Mouse (Mus musculus) CH12.LX (cell line): ENCODE results near the gene Ppp2r3d. TPM values are rescaled to one million over a fixed set of nuclear protein-coding genes. Genes with fewer than 3 reads are reported as not detected.

Experiments used
- DNase-seq: peaks from one replicate; pipeline ENCODE4 v3.0.0-alpha.2; 2013; ENCODE audit errors: extremely low read depth
- H3K27ac ChIP-seq: 2 replicates; pipeline ENCODE4 v1.5.1; 2012; ENCODE audit warnings: low read depth, mild to moderate bottlenecking, control low read depth, moderate library complexity; ENCODE audit not compliant: insufficient read depth
- H3K27me3 ChIP-seq: replicated peaks from 2 replicates; pipeline ENCODE3; 2012; ENCODE audit warnings: inconsistent platforms
- H3K36me3 ChIP-seq, 2 experiments: replicated peaks in 1 of 2; 2 replicates each; pipeline versions ENCODE3 to v1.6.1; 2012; ENCODE audit warnings: inconsistent platforms in 1 of 2, low read length in 1 of 2, mild to moderate bottlenecking in 1 of 2, mixed read lengths in 1 of 2, moderate library complexity in 1 of 2; ENCODE audit not compliant: control insufficient read depth in 1 of 2, insufficient read depth in 1 of 2
- H3K4me1 ChIP-seq, 2 experiments: 2 replicates each; pipeline ENCODE4 v1.6.1; 2012; ENCODE audit warnings: inconsistent platforms in 1 of 2, moderate library complexity in 1 of 2; ENCODE audit not compliant: insufficient read depth in 2 of 2, control insufficient read depth in 1 of 2
- H3K4me2 ChIP-seq: 2 replicates; pipeline ENCODE4 v1.6.1; 2012; ENCODE audit warnings: low read depth, mild to moderate bottlenecking, control low read depth; ENCODE audit not compliant: poor library complexity, insufficient read depth, severe bottlenecking
- H3K4me3 ChIP-seq, 3 experiments: fragments of 150-350 bp in 1 of 3; sonication (generic) in 1 of 3; replicated peaks in 1 of 3; 2 replicates each; pipeline versions ENCODE3 to v1.5.1; 2011 to 2012; ENCODE audit warnings: low read depth in 2 of 3, low read length in 2 of 3, mild to moderate bottlenecking in 2 of 3, moderate library complexity in 2 of 3, control low read depth in 1 of 3, improper control_type of control experiment in 1 of 3, inconsistent platforms in 1 of 3, mixed read lengths in 1 of 3; ENCODE audit not compliant: poor library complexity in 1 of 3
- H3K79me2 ChIP-seq: replicated peaks from 2 replicates; pipeline ENCODE4 v1.6.1; 2012; ENCODE audit warnings: mild to moderate bottlenecking, moderate library complexity; ENCODE audit not compliant: control insufficient read depth, poor library complexity, insufficient read depth, severe bottlenecking; ENCODE audit errors: extremely low read depth
- H3K9ac ChIP-seq: 2 replicates; pipeline ENCODE4 v1.6.1; 2012; ENCODE audit warnings: low read depth, mild to moderate bottlenecking, control low read depth, moderate library complexity; ENCODE audit not compliant: insufficient read depth
- H3K9me3 ChIP-seq: replicated peaks from 2 replicates; pipeline ENCODE3; 2012; ENCODE audit warnings: low read length, inconsistent platforms, mixed read lengths
- BHLHE40 ChIP-seq: IDR thresholded peaks from 2 replicates; pipeline ENCODE4 v1.6.1; 2011; ENCODE audit warnings: mild to moderate bottlenecking, low read depth, low read length, improper control_type of control experiment
- CHD1 ChIP-seq: IDR thresholded peaks from 2 replicates; pipeline ENCODE4 v1.6.1; 2012; ENCODE audit warnings: low read depth, low read length, improper control_type of control experiment, inconsistent platforms
- CTCF ChIP-seq, 2 experiments: IDR thresholded peaks in 1 of 2; conservative IDR thresholded peaks in 1 of 2; 2 replicates each; pipeline ENCODE4 v1.5.1; 2011 to 2012; ENCODE audit warnings: low read depth in 2 of 2, low read length in 2 of 2, improper control_type of control experiment in 1 of 2, inconsistent platforms in 1 of 2, mild to moderate bottlenecking in 1 of 2, moderate library complexity in 1 of 2
- ELF1 ChIP-seq: IDR thresholded peaks from 2 replicates; pipeline ENCODE4 v1.6.1; 2014; ENCODE audit warnings: low read depth, mild to moderate bottlenecking, inconsistent platforms, low read length, improper control_type of control experiment
- HCFC1 ChIP-seq: IDR thresholded peaks from 2 replicates; pipeline ENCODE4 v1.6.1; 2012; ENCODE audit warnings: low read depth, mild to moderate bottlenecking, inconsistent platforms, low read length, improper control_type of control experiment
- IRF4 ChIP-seq: IDR thresholded peaks from 2 replicates; pipeline ENCODE4 v1.6.1; 2014; ENCODE audit warnings: low read depth, mild to moderate bottlenecking, inconsistent platforms, low read length, improper control_type of control experiment
- JUN ChIP-seq: IDR thresholded peaks from 2 replicates; pipeline ENCODE4 v1.6.1; 2011; ENCODE audit warnings: low read depth, mild to moderate bottlenecking, low read length, improper control_type of control experiment, moderate library complexity; ENCODE audit not compliant: insufficient read depth
- JUND ChIP-seq: conservative IDR thresholded peaks from 2 replicates; pipeline ENCODE4 v1.6.1; 2011; ENCODE audit warnings: low read depth, low read length, improper control_type of control experiment
- KAT2A ChIP-seq: IDR thresholded peaks from 2 replicates; pipeline ENCODE4 v1.6.1; 2012; ENCODE audit warnings: low read length, improper control_type of control experiment, inconsistent platforms; ENCODE audit not compliant: insufficient replicate concordance
- NELFE ChIP-seq: IDR thresholded peaks from 2 replicates; pipeline ENCODE4 v1.6.1; 2011; ENCODE audit warnings: low read depth, low read length, improper control_type of control experiment
- NRF1 ChIP-seq: IDR thresholded peaks from 2 replicates; pipeline ENCODE4 v1.6.1; 2014; ENCODE audit warnings: low read depth, mild to moderate bottlenecking, inconsistent platforms, low read length, improper control_type of control experiment, moderate library complexity
- PAX5 ChIP-seq: IDR thresholded peaks from 2 replicates; pipeline ENCODE4 v1.6.1; 2012; ENCODE audit warnings: low read length, inconsistent platforms, mixed read lengths
- POLR2A ChIP-seq: IDR thresholded peaks from 2 replicates; pipeline ENCODE4 v1.6.1; 2011; ENCODE audit warnings: low read depth, mild to moderate bottlenecking, improper control_type of control experiment, low read length
- RCOR1 ChIP-seq: conservative IDR thresholded peaks from 2 replicates; pipeline ENCODE4 v1.6.1; 2012; ENCODE audit warnings: low read depth, mild to moderate bottlenecking, inconsistent platforms, low read length, improper control_type of control experiment
- SMC3 ChIP-seq: IDR thresholded peaks from 2 replicates; pipeline ENCODE4 v1.6.1; 2011; ENCODE audit warnings: low read depth, low read length, improper control_type of control experiment
- TCF12 ChIP-seq: IDR thresholded peaks from 2 replicates; pipeline ENCODE4 v1.6.1; 2014; ENCODE audit warnings: low read depth, mild to moderate bottlenecking, inconsistent platforms, low read length, improper control_type of control experiment
- UBTF ChIP-seq: IDR thresholded peaks from 2 replicates; pipeline ENCODE4 v1.6.1; 2012; ENCODE audit warnings: low read depth, mild to moderate bottlenecking, inconsistent platforms, low read length, improper control_type of control experiment, moderate library complexity
- ZMIZ1 ChIP-seq: IDR thresholded peaks from 2 replicates; pipeline ENCODE4 v1.6.1; 2012; ENCODE audit warnings: low read depth, mild to moderate bottlenecking, inconsistent platforms, low read length, improper control_type of control experiment
- ZNF384 ChIP-seq: IDR thresholded peaks from 2 replicates; pipeline ENCODE4 v1.6.1; 2012; ENCODE audit warnings: low read depth, low read length, improper control_type of control experiment, inconsistent platforms
- dilution Hi-C: fragments of 300-500 bp; cut with MboI; formaldehyde crosslinking; loops from 2 replicates; pipeline ENCODE4 v1.14.3; 2020; ENCODE audit warnings: low sequenced_read_pairs; ENCODE audit not compliant: extremely low pct_unique_long_range_greater_than_20kb, extremely low pct_ligation_motif_present
- in situ Hi-C: fragments of 300-500 bp; cut with MboI; formaldehyde crosslinking; loops from 3 replicates; pipeline ENCODE4 v1.14.3; 2019; ENCODE audit warnings: low sequenced_read_pairs, low pct_ligation_motif_present, low pct_unique_long_range_greater_than_20kb, mixed read lengths
- polyA plus RNA-seq: library from polyadenylated mRNA; unstranded; fragments of >175 nt; gene quantifications from 2 replicates; pipeline ENCODE4 v1.2.1, GENCODE M21; 2012; ENCODE audit warnings: low read depth; ENCODE audit not compliant: insufficient read length
- total RNA-seq, 2 experiments: library from RNA; depleted of rRNA; stranded (reverse); fragments of 300-350 nt in 1 of 2; fragments of >200 nt in 1 of 2; gene quantifications; 2 replicates each; pipeline ENCODE4 v1.2.3; 2012 to 2014

Ppp2r3d gene
- total and polyA plus RNA-seq, 3 experiments = 24.5 to 62.7 (median 47.2) TPM

- Histone ChIP-seq H3K79me2 (no peaks in the 10 kb centered on the region), H3K9ac (peak overlapping the region; percentile 54), H3K4me2 (no peak overlapping the region; the same call in 1 of the 2 replicates), H3K27ac (peak overlapping the region; percentile 98), H3K36me3 (no peaks in the 10 kb centered on the region), H3K4me3 (peak overlapping the region; percentile 63 to 83 (median 68)), H3K4me1 (no peaks in the 10 kb centered on the region), H3K9me3 (no peaks in the 10 kb centered on the region), H3K27me3 (no peaks in the 10 kb centered on the region)
- peak; percentile 98 for DNase-seq
- in situ Hi-C loops = no loop called here
- TF ChIP-seq BHLHE40 (no peak), ZMIZ1 (0 out of 2 replicates have a peak, but pooled peaks have one; percentile 5), KAT2A (peak; percentile 9; the same call in 1 of the 2 replicates), ELF1 (peak; percentile 88), PAX5 (no peak), POLR2A (peak; percentile 66; the same call in 1 of the 2 replicates), NELFE (peak; percentile 51), NRF1 (peak; percentile 57; the same call in 1 of the 2 replicates), TCF12 (peak; percentile 64), HCFC1 (peak; percentile 76), UBTF (0 out of 2 replicates have a peak, but pooled peaks have one; percentile 44)
- dilution Hi-C loops = no loop called here
These were observed 53.7 kb downstream of the Ppp2r3d start for GRCm38 (mm10) chr9:124422900-124423551.

- Histone ChIP-seq H3K27me3 (no peaks in the 10 kb centered on the region), H3K4me1 (no peaks in the 10 kb centered on the region), H3K36me3 (no peaks in the 10 kb centered on the region), H3K79me2 (no peaks in the 10 kb centered on the region), H3K27ac (peak overlapping the region; percentile 98), H3K4me2 (peak overlapping the region; percentile 67), H3K9ac (peak overlapping the region; percentile 60), H3K4me3 (peak overlapping the region in 2 of 3 experiments; percentile 68 to 83), H3K9me3 (no peaks in the 10 kb centered on the region)
- peak; percentile 92 for DNase-seq
- dilution Hi-C loops = no loop called here
- in situ Hi-C loops = no loop called here
- peak; percentile 55 for TF ChIP-seq ELF1
- no peak for TF ChIP-seq CTCF (conservative IDR thresholded peaks at IDR 0.05 in 1 of 2, IDR thresholded peaks at IDR 0.05 in 1 of 2; ENCODE audit: low read depth in 2 of 2, low read length in 2 of 2)
- TF ChIP-seq, all 38 proteins: peak for 1
These were observed 54.3 kb downstream of the Ppp2r3d start for GRCm38 (mm10) chr9:124422427-124422826.

GRCm38 (mm10) chr9:124412921-124413320 is 63.8 kb downstream of the Ppp2r3d start:
- Histone ChIP-seq H3K27ac (no peak overlapping the region), H3K4me3 (no peak overlapping the region), H3K9ac (no peak overlapping the region), H3K27me3 (no peaks in the 10 kb centered on the region), H3K79me2 (no peaks in the 10 kb centered on the region), H3K4me2 (no peak overlapping the region), H3K9me3 (no peaks in the 10 kb centered on the region), H3K36me3 (no peaks in the 10 kb centered on the region), H3K4me1 (no peaks in the 10 kb centered on the region)
- TF ChIP-seq JUND (no peak), TCF12 (no peak), SMC3 (no peak), IRF4 (no peak), ZNF384 (no peak), RCOR1 (no peak), ZMIZ1 (no peak), CHD1 (no peak), JUN (no peak), ELF1 (no peak)
- dilution Hi-C loops = no loop called here
- in situ Hi-C loops = loop anchor here (5.0 kb wide), 1 partner anchor 61 kb away; no protein-coding TSS in a partner anchor
- no peak for DNase-seq
